Mouse (Mus musculus) liver, embryonic 16.5 days (tissue): Measurements from ENCODE around the gene Dnajc17. TPM values are rescaled to one million over a fixed set of nuclear protein-coding genes. Genes with fewer than 3 reads are reported as not detected.

Experiments used
- ATAC-seq: fragments of 200-750 bp; cut with Nextera tagmentation; 2 replicates; pipeline ENCODE4 v1.8.0; 2017; ENCODE audit warnings: low read depth, mild to moderate bottlenecking, moderate number of reproducible peaks, moderate library complexity
- H3K27ac ChIP-seq: fragments of 300-500 bp; sonication (generic); 2 replicates; pipeline ENCODE4 v1.5.1; 2014; ENCODE audit warnings: mild to moderate bottlenecking, low read length
- H3K27me3 ChIP-seq: fragments of 300-500 bp; sonication (generic); 2 replicates; pipeline ENCODE4 v1.6.1; 2014; ENCODE audit warnings: low read depth, low read length, mixed read lengths; ENCODE audit not compliant: control insufficient read depth, insufficient read depth
- H3K36me3 ChIP-seq: fragments of 300-500 bp; sonication (generic); 2 replicates; pipeline ENCODE4 v1.6.1; 2014; ENCODE audit warnings: mild to moderate bottlenecking; ENCODE audit not compliant: control insufficient read depth, insufficient read depth
- H3K4me1 ChIP-seq: fragments of 300-500 bp; sonication (generic); 2 replicates; pipeline ENCODE4 v1.6.1; 2014; ENCODE audit warnings: low read depth, low read length, mixed read lengths; ENCODE audit not compliant: control insufficient read depth
- H3K4me2 ChIP-seq: fragments of 300-500 bp; sonication (generic); 2 replicates; pipeline ENCODE4 v1.6.1; 2014; ENCODE audit warnings: low read depth, low read length, mixed read lengths
- H3K4me3 ChIP-seq: fragments of 300-500 bp; sonication (generic); 2 replicates; pipeline ENCODE4 v1.5.1; 2014; ENCODE audit warnings: low read depth, mild to moderate bottlenecking, low read length
- H3K9ac ChIP-seq: fragments of 300-500 bp; sonication (generic); 2 replicates; pipeline ENCODE4 v1.6.1; 2014; ENCODE audit warnings: low read depth, low read length
- H3K9me3 ChIP-seq: fragments of 300-500 bp; sonication (generic); replicated peaks from 2 replicates; pipeline ENCODE4 v1.6.1; 2016; ENCODE audit warnings: low read length; ENCODE audit not compliant: control insufficient read depth
- WGBS: fragments of 180-500 bp; shearing (Covaris S2); extraction: QIAGEN DNeasy Blood & Tissue Kit; methylation state at CpG from one replicate; pipeline ENCODE4 v1.1.7; 2014; ENCODE audit not compliant: insufficient replicate concordance; 5-methylcytosine and 5-hydroxymethylcytosine counted together
- polyA plus RNA-seq: library from polyadenylated mRNA; unstranded; fragments of >200 nt; fragmentation: Nextera tagmentation; extraction: Ambion mirVana; gene quantifications from 2 replicates; pipeline ENCODE4 v1.2.1, GENCODE M21; 2015

The Dnajc17 gene
- polyA plus RNA-seq, 1 experiment from 2014 or later: 6.6 TPM

DNA sequence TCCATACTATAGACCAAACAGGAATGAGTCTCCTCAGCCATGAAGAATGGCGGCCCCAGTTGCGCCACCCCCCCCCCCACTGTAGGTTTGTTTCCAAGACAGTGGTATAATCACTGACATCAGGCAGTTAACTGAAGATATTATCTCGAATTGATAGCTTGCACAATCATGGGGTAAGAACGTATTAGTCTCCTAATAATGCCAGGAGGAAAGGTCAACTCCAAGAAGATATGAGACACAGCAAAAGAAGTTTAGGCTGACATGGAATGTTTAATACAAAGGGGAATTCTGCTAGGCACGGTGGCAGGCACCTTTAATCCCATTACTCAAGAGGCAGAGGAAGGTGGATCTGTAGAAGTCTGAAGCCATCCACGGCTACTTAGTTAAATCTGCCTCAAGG, 62.2 kb downstream of the Dnajc17 start:
- Histone ChIP-seq H3K36me3 (peaks cover 72% of the 10 kb centered on the region), H3K4me3 (no peak overlapping the region), H3K4me1 (no peaks in the 10 kb centered on the region), H3K9me3 (no peaks in the 10 kb centered on the region; the same call in 1 of the 2 replicates), H3K9ac (no peak overlapping the region), H3K27ac (no peak overlapping the region), H3K4me2 (no peak overlapping the region), H3K27me3 (no peaks in the 10 kb centered on the region)
- no peak for ATAC-seq
- WGBS: 84% methylated on average over 6 of the region's 6 CpGs

DNA sequence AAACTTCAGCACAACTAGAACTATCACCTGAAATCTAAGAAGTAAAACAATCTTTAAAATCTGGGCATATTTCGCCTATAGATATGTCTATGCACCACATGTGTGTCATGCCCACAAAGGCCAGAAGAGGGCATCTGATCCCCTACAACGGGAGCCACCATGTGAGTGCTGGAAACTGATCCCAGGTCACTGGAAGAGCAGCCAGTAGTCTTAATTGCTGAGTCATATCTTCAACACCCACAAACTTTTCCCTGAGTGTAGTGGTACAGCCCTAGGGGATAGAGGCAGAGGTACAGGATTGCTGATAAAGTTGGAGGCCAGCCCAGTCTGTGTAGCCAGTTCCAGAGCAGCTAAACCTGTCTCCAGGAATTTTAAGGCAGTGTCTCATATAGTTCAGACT, 63.4 kb downstream of the Dnajc17 start:
- H3K4me1 ChIP-seq: no peaks in the 10 kb centered on the region
- H3K27me3 ChIP-seq: no peaks in the 10 kb centered on the region
- no peaks in the 10 kb centered on the region; the same call in 1 of the 2 replicates for H3K9me3 ChIP-seq
- 80% methylated on average over 2 of the region's 2 CpGs for WGBS
- peak; percentile 53 for ATAC-seq
- no peak overlapping the region for H3K27ac ChIP-seq
- peaks cover 71% of the 10 kb centered on the region for H3K36me3 ChIP-seq
- no peak overlapping the region for H3K4me3 ChIP-seq
- H3K9ac ChIP-seq: no peak overlapping the region
- H3K4me2 ChIP-seq: no peak overlapping the region

DNA sequence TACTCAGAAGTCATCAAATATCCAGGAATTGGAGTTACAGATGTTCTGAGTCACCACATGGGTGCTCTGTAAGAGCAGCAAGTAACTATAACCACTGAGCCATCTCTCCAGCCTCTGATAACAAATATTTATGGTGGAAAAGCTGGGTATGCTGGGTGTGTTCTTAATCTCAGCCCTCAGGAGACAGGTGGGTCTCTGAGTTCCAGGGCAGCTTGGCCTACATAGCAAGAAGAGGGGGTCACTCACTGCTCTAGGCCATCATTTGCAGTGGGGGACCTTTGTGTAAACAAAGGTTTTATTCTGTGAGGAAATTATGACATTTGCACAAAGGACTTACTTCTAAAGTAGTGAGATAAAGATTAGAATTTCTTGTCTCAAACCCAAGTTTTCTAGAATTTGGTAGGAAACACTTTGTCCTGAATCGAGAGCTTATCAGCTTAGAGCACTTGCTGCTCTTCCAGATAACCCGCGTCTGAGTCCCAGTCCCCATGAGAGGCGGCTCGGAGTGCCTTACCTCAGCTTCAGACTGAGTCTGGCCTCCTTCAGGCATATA, 72.2 kb downstream of the Dnajc17 start:
- H3K4me3 ChIP-seq: no peak overlapping the region
- peaks cover 27% of the 10 kb centered on the region for H3K4me1 ChIP-seq
- no peaks in the 10 kb centered on the region for H3K9me3 ChIP-seq
- 23% methylated on average over 5 of the region's 5 CpGs for WGBS
- peak overlapping the region; percentile 52 for H3K4me2 ChIP-seq
- ATAC-seq: peak; percentile 98
- no peaks in the 10 kb centered on the region for H3K27me3 ChIP-seq
- peak overlapping the region; percentile 97 for H3K27ac ChIP-seq
- H3K36me3 ChIP-seq: peaks cover 72% of the 10 kb centered on the region
- peak overlapping the region; percentile 36; the same call in 1 of the 2 replicates for H3K9ac ChIP-seq

Other genes starting within 250 kb of the Dnajc17 start
- gene Ccdc32, start 179.4 kb downstream of the Dnajc17 start, polyA plus RNA-seq: 13.3 and 13.4 TPM in 2 replicates
- 2.0 and 2.1 TPM in 2 replicates for gene Rpusd2, start 174.0 kb downstream of the Dnajc17 start, polyA plus RNA-seq
- gene Knl1, start 161.7 kb downstream of the Dnajc17 start, polyA plus RNA-seq: 52.2 and 57.6 TPM in 2 replicates
- 26.4 and 30.0 TPM in 2 replicates for gene Rad51, start 96.0 kb downstream of the Dnajc17 start, polyA plus RNA-seq
- gene Rmdn3, start 51.8 kb downstream of the Dnajc17 start, polyA plus RNA-seq: 44.1 and 45.6 TPM in 2 replicates
- gene Gchfr, start 41.0 kb downstream of the Dnajc17 start, polyA plus RNA-seq: 97.7 and 115 TPM in 2 replicates
- 0.14 and 0.18 TPM in 2 replicates for gene Gm14137, start 34.3 kb downstream of the Dnajc17 start, polyA plus RNA-seq
- gene Zfyve19, start 178 bp downstream of the Dnajc17 start, polyA plus RNA-seq: 17.1 and 20.4 TPM in 2 replicates
- gene Ppp1r14d, start 21.1 kb upstream of the Dnajc17 start, polyA plus RNA-seq: not detected in 2 replicates
- gene Spint1, start 28.6 kb upstream of the Dnajc17 start, polyA plus RNA-seq: 0.29 and 1.1 TPM in 2 replicates
- 0.20 TPM in 1 of 2 replicates, not detected in the other for gene Rhov, start 62.5 kb upstream of the Dnajc17 start, polyA plus RNA-seq
- gene Vps18, start 79.9 kb upstream of the Dnajc17 start, polyA plus RNA-seq: 5.5 and 6.3 TPM in 2 replicates
- gene Dll4, start 117.0 kb upstream of the Dnajc17 start, polyA plus RNA-seq: 2.0 and 2.1 TPM in 2 replicates
- gene Chac1, start 142.4 kb upstream of the Dnajc17 start, polyA plus RNA-seq: 6.2 and 8.5 TPM in 2 replicates